Mouse (Mus musculus): ENCODE data around the gene March10.

March10 gene

DNA sequence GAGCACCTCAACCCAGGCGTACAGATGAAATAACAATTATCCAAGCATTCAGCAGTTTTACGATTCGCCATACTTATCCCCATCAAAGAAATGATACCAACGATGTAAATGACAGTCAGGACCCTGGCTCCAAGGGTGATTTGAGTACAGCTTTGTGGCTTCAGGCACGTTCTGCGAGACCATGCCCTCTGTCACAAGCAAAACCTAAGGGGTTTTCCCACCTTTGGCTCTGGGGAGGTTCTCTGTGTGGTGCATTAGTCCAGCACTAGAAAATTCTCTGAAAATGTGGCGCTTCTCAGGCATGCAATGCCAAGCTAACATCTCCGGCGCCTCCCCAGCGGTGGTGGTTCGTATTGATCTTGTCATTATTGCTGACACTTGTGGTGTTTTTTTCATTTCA is 47.1 kb downstream of the March10 start:
- no peak for DNase-seq (ENCODE audit: low spot score in 2 of 2)

DNA sequence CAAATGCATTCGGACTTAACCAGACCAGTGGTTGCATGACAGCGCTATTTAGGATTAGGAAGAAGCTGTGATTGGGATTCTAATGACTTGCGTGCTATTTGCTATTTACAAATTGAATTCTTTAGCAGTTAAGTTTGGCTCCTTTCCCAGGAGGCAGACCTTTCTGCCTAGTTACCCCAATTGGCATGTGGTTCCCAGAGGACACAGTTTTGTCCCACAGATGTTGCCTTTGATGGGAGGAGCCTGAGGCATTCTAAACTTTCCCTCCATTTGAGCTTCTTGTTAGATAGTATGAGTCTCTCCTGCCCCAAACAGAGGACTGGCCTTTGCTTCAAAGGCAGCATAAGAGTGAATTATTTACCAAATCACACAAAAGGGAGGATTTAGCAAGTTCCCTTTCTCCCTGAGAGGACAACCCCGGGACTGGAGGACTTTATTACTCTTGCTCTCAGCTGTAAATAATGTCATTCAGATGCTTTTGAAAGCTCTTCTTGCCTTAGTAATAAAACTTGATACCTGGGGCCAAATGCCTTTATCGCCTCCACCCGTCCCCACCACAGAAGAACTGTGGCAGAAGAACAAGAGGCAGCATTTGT is 48.6 kb downstream of the March10 start:
- no peak for DNase-seq (ENCODE audit: low spot score in 2 of 2)

DNA sequence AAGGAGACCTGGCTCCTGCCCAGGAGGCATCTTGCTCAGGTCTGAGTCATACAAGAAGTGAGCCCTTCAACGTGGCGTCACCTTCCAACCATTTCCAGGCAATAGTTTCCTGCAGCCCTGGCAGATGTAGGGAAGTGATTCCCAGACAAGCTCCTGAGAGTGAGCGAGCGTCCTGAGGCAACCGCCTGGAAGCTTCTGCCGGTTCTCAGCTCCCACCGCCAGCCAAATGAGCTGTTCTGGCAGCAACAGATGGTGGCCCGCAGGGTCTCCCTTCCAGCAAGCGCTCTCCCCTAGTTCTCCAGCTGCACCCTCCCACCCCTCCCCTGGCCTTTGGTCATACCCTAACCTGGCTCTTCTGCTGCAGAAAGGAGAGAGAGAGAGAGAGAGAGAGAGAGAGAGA is 54.2 kb downstream of the March10 start:
- no peak for DNase-seq (ENCODE audit: low spot score in 2 of 2)

- no peak for DNase-seq (ENCODE audit: low spot score in 2 of 2)
Observed at GRCm38 (mm10) chr11:105390290-105390689, 66.2 kb downstream of the March10 start.

GRCm38 (mm10) chr11:105388636-105389035 is 67.9 kb downstream of the March10 start:
- DNase-seq (ENCODE audit: low spot score in 2 of 2), result no peak

GRCm38 (mm10) chr11:105385266-105385665 is 71.3 kb downstream of the March10 start:
- DNase-seq (ENCODE audit: low spot score in 2 of 2), result no peak

- no peak for DNase-seq (ENCODE audit: low spot score in 2 of 2)
Observed at GRCm38 (mm10) chr11:105375821-105376235, 80.7 kb downstream of the March10 start.

DNA sequence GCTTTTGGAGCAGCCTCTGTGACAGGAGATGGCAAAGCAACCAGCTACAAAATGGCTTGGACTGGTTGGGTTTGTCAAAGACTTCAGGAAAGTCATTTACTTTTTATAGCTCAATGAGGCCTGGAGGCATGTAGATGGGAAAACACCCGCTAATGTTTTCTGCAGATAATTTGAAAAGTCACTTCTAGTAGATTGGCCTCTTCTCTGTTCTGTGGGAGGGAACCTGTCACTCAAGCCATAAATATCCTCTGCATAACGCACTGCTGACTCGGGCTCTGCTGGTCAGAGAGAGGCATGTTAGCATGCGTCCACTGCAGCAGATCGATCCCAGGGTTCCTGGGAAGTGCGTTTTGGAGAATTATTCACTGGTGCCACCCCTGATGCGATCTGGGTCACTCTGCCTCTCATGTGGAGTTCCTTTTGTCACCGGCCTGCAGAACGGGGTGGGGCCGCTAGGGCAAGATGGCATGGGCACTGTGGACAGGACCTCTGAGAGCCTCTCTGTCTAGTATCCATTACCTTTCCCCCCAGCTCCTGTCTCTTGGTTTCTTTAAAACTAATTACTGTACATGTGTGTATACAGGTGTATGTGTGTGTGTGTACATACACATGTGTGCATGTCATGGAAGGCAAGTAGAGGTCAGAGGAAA is 81.9 kb downstream of the March10 start:
- no peak for DNase-seq (ENCODE audit: low spot score in 2 of 2)

DNA sequence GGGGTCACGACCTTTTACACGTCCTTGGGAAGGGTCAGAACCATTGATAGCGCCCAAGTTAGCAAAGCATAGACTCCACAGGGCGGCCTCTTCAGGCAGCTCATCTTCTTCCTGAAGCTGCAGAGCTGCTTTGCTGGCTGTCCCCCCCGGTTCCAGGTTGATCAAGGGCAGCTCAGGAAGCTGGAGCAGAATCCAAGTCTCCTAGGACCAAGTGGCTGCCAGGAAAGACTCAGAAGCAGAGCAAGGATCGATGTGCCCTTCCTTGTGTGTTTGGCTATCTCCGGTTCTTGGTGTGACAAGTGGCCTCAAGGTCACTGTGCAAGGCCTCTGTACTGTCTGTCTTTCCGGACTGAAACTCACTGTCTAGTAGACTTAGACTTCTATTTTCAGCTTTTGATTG is 82.7 kb downstream of the March10 start:
- no peak for DNase-seq (ENCODE audit: low spot score in 2 of 2)

GRCm38 (mm10) chr11:105371818-105372217 is 84.7 kb downstream of the March10 start:
- DNase-seq (ENCODE audit: low spot score in 2 of 2), result no peak

GRCm38 (mm10) chr11:105369526-105370386 is 86.8 kb downstream of the March10 start:
- no peak for DNase-seq (ENCODE audit: low spot score in 2 of 2)

- no peak for DNase-seq (ENCODE audit: low spot score in 2 of 2)
Observed at GRCm38 (mm10) chr11:105368833-105369232, 87.7 kb downstream of the March10 start.

DNA sequence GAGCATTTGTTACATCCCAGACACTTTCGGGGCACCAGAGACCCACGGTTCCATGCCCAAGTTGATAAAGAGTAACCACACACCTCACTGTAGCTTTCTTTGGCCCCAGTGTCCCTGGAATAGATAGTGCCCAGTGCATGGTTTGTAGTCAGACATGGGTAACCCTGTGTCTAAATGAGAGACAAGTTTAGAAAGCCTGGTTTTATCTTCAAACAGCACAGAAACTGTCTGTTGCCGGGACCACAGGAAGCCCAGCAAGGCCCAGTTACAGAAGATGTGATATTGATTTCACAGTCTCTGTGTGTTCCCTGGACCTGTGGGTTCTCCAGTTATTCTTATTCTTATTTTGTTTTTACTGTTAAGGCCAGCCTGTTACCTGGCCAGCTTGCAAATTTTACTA is 89.4 kb downstream of the March10 start:
- DNase-seq (ENCODE audit: low spot score in 2 of 2), result no peak

DNA sequence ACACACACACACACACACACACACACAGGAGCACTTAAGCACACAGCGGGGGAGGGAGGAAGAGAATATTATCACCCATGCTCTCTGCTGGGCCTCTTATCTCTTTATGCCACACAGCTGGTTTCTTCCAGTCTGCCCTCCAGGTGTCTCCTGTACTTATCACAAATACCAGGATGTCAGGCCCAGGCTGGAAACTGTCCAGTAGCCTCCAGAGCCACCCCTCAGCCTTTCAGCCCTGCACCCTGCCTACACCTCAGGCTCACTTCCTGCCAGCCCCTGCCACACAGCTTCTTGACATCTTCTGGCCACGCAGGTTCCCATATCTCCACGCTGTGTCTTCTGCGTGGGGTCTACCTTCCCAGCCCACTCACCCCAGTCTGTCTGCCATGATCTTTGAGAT is 90.5 kb downstream of the March10 start:
- no peak for DNase-seq (ENCODE audit: low spot score in 2 of 2)

DNA sequence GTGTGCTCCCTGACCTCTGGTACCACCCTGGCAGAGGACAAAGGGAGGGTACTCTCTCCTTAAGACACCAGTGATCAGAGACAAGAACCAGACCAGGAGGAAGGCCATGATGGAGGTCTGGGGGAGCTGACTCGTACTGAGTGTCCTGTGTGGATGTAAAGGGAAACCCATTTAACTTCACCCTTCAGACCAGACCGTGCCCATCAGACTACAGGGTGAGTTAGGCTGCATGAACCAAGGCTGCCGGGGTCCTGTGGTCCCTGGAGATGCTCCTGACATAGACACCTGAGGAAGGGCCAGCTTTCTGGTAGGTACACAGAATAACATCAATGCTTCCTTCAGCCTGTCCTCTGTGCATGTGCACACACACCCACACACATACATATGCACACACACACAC is 90.9 kb downstream of the March10 start:
- DNase-seq (ENCODE audit: low spot score in 2 of 2), result no peak

DNA sequence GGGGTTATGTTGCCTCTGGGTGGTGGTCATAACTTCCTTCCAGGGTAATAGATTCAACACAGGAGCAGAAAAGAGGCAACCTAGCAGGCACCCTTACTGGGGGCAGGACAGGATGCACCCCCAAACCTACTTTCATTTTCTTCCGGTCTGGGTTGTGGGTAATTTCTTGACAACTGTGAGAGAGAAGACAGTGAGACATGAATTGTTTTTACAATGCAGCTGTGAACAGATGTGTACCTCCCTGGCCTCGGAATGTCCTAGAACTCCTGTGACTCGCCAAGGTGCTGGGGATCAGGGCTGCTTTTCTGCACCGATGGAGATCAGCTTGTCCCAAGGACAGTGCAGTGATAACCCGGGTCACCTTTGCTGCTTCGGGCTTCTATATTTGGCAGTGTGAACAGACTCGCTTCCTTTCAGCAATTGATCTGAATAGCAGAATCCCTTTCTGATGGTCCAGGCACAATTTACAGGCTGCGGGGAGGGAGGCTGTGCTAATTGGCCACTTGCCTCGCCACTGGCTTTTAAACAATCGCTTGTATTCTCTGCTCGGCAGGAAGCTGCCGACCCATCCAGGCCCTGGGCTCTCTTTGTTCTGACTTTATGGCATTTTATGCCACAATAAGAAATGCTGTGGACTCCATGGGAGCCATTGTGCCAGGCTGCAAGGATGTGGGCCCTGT is 92.0 kb downstream of the March10 start:
- DNase-seq (ENCODE audit: low spot score in 2 of 2), result peak in 1 of 2 experiments; percentile 13

DNA sequence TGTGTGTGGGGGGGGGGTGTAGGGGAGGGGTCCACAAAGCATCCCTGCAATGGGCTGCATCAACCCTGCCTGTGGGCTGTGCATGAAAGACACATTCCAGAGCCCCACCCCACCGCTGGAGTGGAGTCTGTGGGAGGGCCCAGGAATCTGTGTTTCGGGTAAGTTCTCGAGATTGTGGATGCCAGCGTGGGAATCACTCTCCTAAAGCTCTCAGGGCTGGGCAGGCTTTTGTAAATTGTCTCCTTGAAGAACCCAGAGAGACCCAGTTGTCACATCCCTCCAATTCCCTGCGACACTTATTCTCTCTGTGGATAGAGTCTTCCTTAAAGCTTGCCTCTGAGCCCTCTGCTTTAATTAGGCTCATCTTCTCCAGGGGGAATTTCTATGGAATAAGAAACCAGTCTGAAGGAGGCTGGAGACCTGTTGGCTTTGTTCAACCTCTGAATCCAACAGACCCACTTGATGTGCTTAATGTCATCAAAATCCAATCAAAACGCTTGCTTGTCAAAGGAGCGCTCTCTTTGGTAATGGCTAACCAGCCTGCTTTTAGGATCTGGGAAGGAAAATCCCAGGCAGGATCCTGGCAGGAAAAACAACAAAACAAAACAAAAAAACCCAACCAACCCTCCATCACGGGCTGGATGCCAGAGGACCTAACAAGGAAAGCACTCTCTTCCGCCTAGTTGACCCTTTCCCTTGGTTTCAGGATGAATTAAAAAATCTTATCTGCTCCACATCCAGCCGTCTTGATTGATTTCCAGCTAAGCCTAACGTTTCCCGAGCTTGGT is 92.7 kb downstream of the March10 start:
- no peak for DNase-seq (ENCODE audit: low spot score in 2 of 2)

DNA sequence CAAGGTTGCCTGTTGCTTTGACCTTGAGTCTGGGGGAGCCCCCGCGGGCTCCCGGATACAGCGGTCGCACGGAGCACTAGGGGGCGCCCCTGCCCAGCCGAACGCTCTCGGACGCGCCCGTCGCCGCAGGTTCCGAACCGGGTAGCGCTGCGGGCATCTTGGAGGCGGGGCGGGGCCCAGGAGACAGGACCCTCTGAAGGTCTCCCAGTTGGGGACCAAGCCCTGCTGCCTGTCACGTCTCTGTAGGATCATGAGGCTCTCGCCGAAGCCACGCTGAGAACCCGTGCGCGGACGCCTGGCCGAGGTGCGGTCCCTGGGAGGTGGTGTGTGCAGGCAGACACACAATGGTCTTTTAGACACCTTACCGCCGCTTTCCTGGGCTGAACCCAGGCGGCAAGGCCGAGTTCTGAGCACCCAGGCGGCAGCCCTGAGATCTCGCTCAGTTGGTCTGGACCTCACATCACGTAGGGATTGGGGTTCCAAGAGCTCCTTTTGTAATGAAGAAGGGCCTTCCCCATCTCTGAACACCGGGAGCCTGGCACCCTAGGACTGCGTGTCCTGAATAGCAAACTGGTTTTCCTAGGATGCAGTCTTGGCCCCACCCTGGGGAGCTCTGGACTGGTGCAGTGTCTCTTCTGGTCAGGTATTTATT is 93.5 kb downstream of the March10 start:
- DNase-seq (ENCODE audit: low spot score in 2 of 2), result peak; percentile 58 to 76

DNA sequence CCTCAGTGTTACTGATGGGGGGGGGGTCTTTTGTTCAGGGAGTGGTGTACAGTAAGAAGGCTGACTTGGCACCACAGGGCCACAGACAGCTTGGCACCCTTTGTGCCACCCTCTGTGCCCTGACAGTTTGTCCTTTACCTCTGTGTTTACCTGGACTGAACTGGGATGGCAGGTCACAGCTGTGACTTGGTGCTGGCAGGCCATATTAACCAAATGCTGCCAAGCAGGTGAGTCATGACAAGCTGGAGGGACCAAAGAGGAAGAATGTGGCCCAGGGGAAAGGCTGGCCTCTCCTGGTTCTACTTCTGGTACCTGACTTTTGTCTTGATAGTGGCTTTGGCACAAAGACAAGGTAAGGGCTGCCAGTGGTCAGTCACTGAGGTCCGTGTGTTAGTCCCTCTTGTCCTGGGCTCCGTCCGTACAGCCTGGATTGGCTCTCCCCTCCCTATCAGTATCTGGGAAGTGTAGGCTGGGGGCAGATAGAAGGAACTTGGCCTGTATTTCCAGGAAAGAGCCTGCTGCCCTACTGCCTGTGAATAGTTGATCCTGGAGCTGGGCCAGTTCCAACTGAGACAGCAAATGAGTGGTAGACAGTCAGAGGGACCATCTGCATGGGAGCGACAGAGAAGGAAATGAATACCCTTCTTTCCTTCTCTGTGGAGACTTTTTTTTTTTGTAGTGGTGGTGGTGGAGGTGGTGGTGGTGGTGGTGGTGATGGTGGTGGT is 94.3 kb downstream of the March10 start:
- DNase-seq (ENCODE audit: low spot score in 2 of 2), result no peak

GRCm38 (mm10) chr11:105356301-105356700 is 100.2 kb downstream of the March10 start:
- DNase-seq (ENCODE audit: low spot score in 2 of 2), result no peak
